Mouse (Mus musculus) CH12.LX (cell line): Measurements from ENCODE around the gene Dnmt3l. TPM values are rescaled to one million over a fixed set of nuclear protein-coding genes. Genes with fewer than 3 reads are reported as not detected.
"Not testable (repeated sequence)": the region's sequence is repeated elsewhere in the genome, so short reads cannot be mapped to it uniquely, and the experiment has no call there.

Experiments
- DNase-seq: peaks from one replicate; pipeline ENCODE4 v3.0.0-alpha.2; 2013; ENCODE audit errors: extremely low read depth
- H3K27ac ChIP-seq: 2 replicates; pipeline ENCODE4 v1.5.1; 2012; ENCODE audit warnings: low read depth, mild to moderate bottlenecking, control low read depth, moderate library complexity; ENCODE audit not compliant: insufficient read depth
- H3K27me3 ChIP-seq: replicated peaks from 2 replicates; pipeline ENCODE3; 2012; ENCODE audit warnings: inconsistent platforms
- H3K36me3 ChIP-seq, 2 experiments: replicated peaks in 1 of 2; 2 replicates each; pipeline versions ENCODE3 to v1.6.1; 2012; ENCODE audit warnings: inconsistent platforms in 1 of 2, low read length in 1 of 2, mild to moderate bottlenecking in 1 of 2, mixed read lengths in 1 of 2, moderate library complexity in 1 of 2; ENCODE audit not compliant: control insufficient read depth in 1 of 2, insufficient read depth in 1 of 2
- H3K4me1 ChIP-seq, 2 experiments: 2 replicates each; pipeline ENCODE4 v1.6.1; 2012; ENCODE audit warnings: inconsistent platforms in 1 of 2, moderate library complexity in 1 of 2; ENCODE audit not compliant: insufficient read depth in 2 of 2, control insufficient read depth in 1 of 2
- H3K4me2 ChIP-seq: 2 replicates; pipeline ENCODE4 v1.6.1; 2012; ENCODE audit warnings: low read depth, mild to moderate bottlenecking, control low read depth; ENCODE audit not compliant: poor library complexity, insufficient read depth, severe bottlenecking
- H3K4me3 ChIP-seq, 3 experiments: fragments of 150-350 bp in 1 of 3; sonication (generic) in 1 of 3; replicated peaks in 1 of 3; 2 replicates each; pipeline versions ENCODE3 to v1.5.1; 2011 to 2012; ENCODE audit warnings: low read depth in 2 of 3, low read length in 2 of 3, mild to moderate bottlenecking in 2 of 3, moderate library complexity in 2 of 3, control low read depth in 1 of 3, improper control_type of control experiment in 1 of 3, inconsistent platforms in 1 of 3, mixed read lengths in 1 of 3; ENCODE audit not compliant: poor library complexity in 1 of 3
- H3K79me2 ChIP-seq: replicated peaks from 2 replicates; pipeline ENCODE4 v1.6.1; 2012; ENCODE audit warnings: mild to moderate bottlenecking, moderate library complexity; ENCODE audit not compliant: control insufficient read depth, poor library complexity, insufficient read depth, severe bottlenecking; ENCODE audit errors: extremely low read depth
- H3K9ac ChIP-seq: 2 replicates; pipeline ENCODE4 v1.6.1; 2012; ENCODE audit warnings: low read depth, mild to moderate bottlenecking, control low read depth, moderate library complexity; ENCODE audit not compliant: insufficient read depth
- H3K9me3 ChIP-seq: replicated peaks from 2 replicates; pipeline ENCODE3; 2012; ENCODE audit warnings: low read length, inconsistent platforms, mixed read lengths
- CHD1 ChIP-seq: IDR thresholded peaks from 2 replicates; pipeline ENCODE4 v1.6.1; 2012; ENCODE audit warnings: low read depth, low read length, improper control_type of control experiment, inconsistent platforms
- CHD2 ChIP-seq: IDR thresholded peaks from 2 replicates; pipeline ENCODE4 v1.6.1; 2011; ENCODE audit warnings: low read length, improper control_type of control experiment
- CTCF ChIP-seq, 2 experiments: IDR thresholded peaks in 1 of 2; conservative IDR thresholded peaks in 1 of 2; 2 replicates each; pipeline ENCODE4 v1.5.1; 2011 to 2012; ENCODE audit warnings: low read depth in 2 of 2, low read length in 2 of 2, improper control_type of control experiment in 1 of 2, inconsistent platforms in 1 of 2, mild to moderate bottlenecking in 1 of 2, moderate library complexity in 1 of 2
- JUN ChIP-seq: IDR thresholded peaks from 2 replicates; pipeline ENCODE4 v1.6.1; 2011; ENCODE audit warnings: low read depth, mild to moderate bottlenecking, low read length, improper control_type of control experiment, moderate library complexity; ENCODE audit not compliant: insufficient read depth
- JUND ChIP-seq: conservative IDR thresholded peaks from 2 replicates; pipeline ENCODE4 v1.6.1; 2011; ENCODE audit warnings: low read depth, low read length, improper control_type of control experiment
- KAT2A ChIP-seq: IDR thresholded peaks from 2 replicates; pipeline ENCODE4 v1.6.1; 2012; ENCODE audit warnings: low read length, improper control_type of control experiment, inconsistent platforms; ENCODE audit not compliant: insufficient replicate concordance
- MAFK ChIP-seq: IDR thresholded peaks from 2 replicates; pipeline ENCODE4 v1.6.1; 2011; ENCODE audit warnings: low read length, improper control_type of control experiment; ENCODE audit not compliant: insufficient replicate concordance
- MAX ChIP-seq: IDR thresholded peaks from 2 replicates; pipeline ENCODE4 v1.6.1; 2011; ENCODE audit warnings: low read length, improper control_type of control experiment
- MXI1 ChIP-seq: IDR thresholded peaks from 2 replicates; pipeline ENCODE4 v1.6.1; 2011; ENCODE audit warnings: mild to moderate bottlenecking, low read depth, low read length, improper control_type of control experiment
- MYC ChIP-seq: IDR thresholded peaks from 2 replicates; pipeline ENCODE4 v1.6.1; 2011; ENCODE audit warnings: low read depth, mild to moderate bottlenecking, improper control_type of control experiment, low read length
- PAX5 ChIP-seq: IDR thresholded peaks from 2 replicates; pipeline ENCODE4 v1.6.1; 2012; ENCODE audit warnings: low read length, inconsistent platforms, mixed read lengths
- POLR2A ChIP-seq: IDR thresholded peaks from 2 replicates; pipeline ENCODE4 v1.6.1; 2011; ENCODE audit warnings: low read depth, mild to moderate bottlenecking, improper control_type of control experiment, low read length
- RAD21 ChIP-seq: IDR thresholded peaks from 2 replicates; pipeline ENCODE4 v1.6.1; 2011; ENCODE audit warnings: low read depth, mild to moderate bottlenecking, low read length, improper control_type of control experiment, moderate library complexity
- RCOR1 ChIP-seq: conservative IDR thresholded peaks from 2 replicates; pipeline ENCODE4 v1.6.1; 2012; ENCODE audit warnings: low read depth, mild to moderate bottlenecking, inconsistent platforms, low read length, improper control_type of control experiment
- SIN3A ChIP-seq: IDR thresholded peaks from 2 replicates; pipeline ENCODE4 v1.6.1; 2012; ENCODE audit warnings: low read length, improper control_type of control experiment, inconsistent platforms
- UBTF ChIP-seq: IDR thresholded peaks from 2 replicates; pipeline ENCODE4 v1.6.1; 2012; ENCODE audit warnings: low read depth, mild to moderate bottlenecking, inconsistent platforms, low read length, improper control_type of control experiment, moderate library complexity
- ZC3H11A ChIP-seq: IDR thresholded peaks from 2 replicates; pipeline ENCODE4 v1.6.1; 2012; ENCODE audit warnings: low read depth, mild to moderate bottlenecking, inconsistent platforms, low read length, improper control_type of control experiment
- ZMIZ1 ChIP-seq: IDR thresholded peaks from 2 replicates; pipeline ENCODE4 v1.6.1; 2012; ENCODE audit warnings: low read depth, mild to moderate bottlenecking, inconsistent platforms, low read length, improper control_type of control experiment
- ZNF384 ChIP-seq: IDR thresholded peaks from 2 replicates; pipeline ENCODE4 v1.6.1; 2012; ENCODE audit warnings: low read depth, low read length, improper control_type of control experiment, inconsistent platforms
- dilution Hi-C: fragments of 300-500 bp; cut with MboI; formaldehyde crosslinking; loops from 2 replicates; pipeline ENCODE4 v1.14.3; 2020; ENCODE audit warnings: low sequenced_read_pairs; ENCODE audit not compliant: extremely low pct_unique_long_range_greater_than_20kb, extremely low pct_ligation_motif_present
- in situ Hi-C: fragments of 300-500 bp; cut with MboI; formaldehyde crosslinking; loops from 3 replicates; pipeline ENCODE4 v1.14.3; 2019; ENCODE audit warnings: low sequenced_read_pairs, low pct_ligation_motif_present, low pct_unique_long_range_greater_than_20kb, mixed read lengths
- polyA plus RNA-seq: library from polyadenylated mRNA; unstranded; fragments of >175 nt; gene quantifications from 2 replicates; pipeline ENCODE4 v1.2.1, GENCODE M21; 2012; ENCODE audit warnings: low read depth; ENCODE audit not compliant: insufficient read length
- total RNA-seq, 2 experiments: library from RNA; depleted of rRNA; stranded (reverse); fragments of 300-350 nt in 1 of 2; fragments of >200 nt in 1 of 2; gene quantifications; 2 replicates each; pipeline ENCODE4 v1.2.3; 2012 to 2014

Dnmt3l gene
- total and polyA plus RNA-seq, 3 experiments, result 0.21 to 0.23 TPM; not detected in 1

GRCm38 (mm10) chr10:78010335-78010734 lies 31.4 kb upstream of the Dnmt3l start:
- dilution Hi-C loops, result no loop called here
- Histone ChIP-seq H3K4me1 (peaks cover 12 to 32% of the 10 kb centered on the region in 2 experiments; a peak in 3 of 4 replicates), H3K79me2 (peaks cover 14% of the 10 kb centered on the region), H3K27ac (no peak overlapping the region), H3K27me3 (peaks cover 7% of the 10 kb centered on the region), H3K9ac (peak overlapping the region; percentile 21; the same call in 1 of the 2 replicates), H3K36me3 (peaks cover under 1 to 20% of the 10 kb centered on the region in 2 experiments), H3K4me2 (peak overlapping the region; percentile 17), H3K4me3 (peak overlapping the region in 1 of 3 experiments; percentile 81), H3K9me3 (peaks cover 10% of the 10 kb centered on the region)
- peak; percentile 8 for DNase-seq
- in situ Hi-C loops, result no loop called here
- no peak for TF ChIP-seq CHD1
- TF ChIP-seq CTCF (conservative IDR thresholded peaks at IDR 0.05 in 1 of 2, IDR thresholded peaks at IDR 0.05 in 1 of 2; ENCODE audit: low read depth in 2 of 2, low read length in 2 of 2), result no peak
- no peak for TF ChIP-seq PAX5
- TF ChIP-seq KAT2A, result no peak
- TF ChIP-seq ZNF384, result no peak
- no peak for TF ChIP-seq ZMIZ1

- DNase-seq, H3K4me2 ChIP-seq, H3K4me3 ChIP-seq, dilution Hi-C loops, H3K27ac ChIP-seq, H3K27me3 ChIP-seq, H3K9ac ChIP-seq, in situ Hi-C loops: not testable (repeated sequence)
- Histone ChIP-seq H3K4me1 (peaks cover 8 to 27% of the 10 kb centered on the region in 2 experiments; a peak in 3 of 4 replicates), H3K9me3 (peaks cover 10% of the 10 kb centered on the region), H3K79me2 (peaks cover 14% of the 10 kb centered on the region), H3K36me3 (peaks cover 0 to 13% of the 10 kb centered on the region in 2 experiments)
These were observed 30.6 kb upstream of the Dnmt3l start for GRCm38 (mm10) chr10:78011116-78011515.

- H3K27ac ChIP-seq, result no peak overlapping the region
- dilution Hi-C loops, result no loop called here
- H3K79me2 ChIP-seq, result peaks cover 2% of the 10 kb centered on the region; the same call in 1 of the 2 replicates
- no peak overlapping the region for H3K9ac ChIP-seq
- H3K4me3 ChIP-seq, result no peak overlapping the region
- H3K27me3 ChIP-seq, result peaks cover 19% of the 10 kb centered on the region
- peaks cover 4 to 9% of the 10 kb centered on the region in 2 experiments; a peak in 3 of 4 replicates for H3K4me1 ChIP-seq
- DNase-seq, result no peak
- H3K4me2 ChIP-seq, result no peak overlapping the region
- no peaks in the 10 kb centered on the region for H3K36me3 ChIP-seq
- in situ Hi-C loops, result no loop called here
- peaks cover 12% of the 10 kb centered on the region for H3K9me3 ChIP-seq
- no peak for TF ChIP-seq ZC3H11A
- TF ChIP-seq RCOR1, result no peak
- no peak for TF ChIP-seq ZNF384
- TF ChIP-seq JUND, result no peak
- TF ChIP-seq MYC, result no peak
- TF ChIP-seq JUN, result no peak
- TF ChIP-seq RAD21, result no peak
- TF ChIP-seq CHD2, result no peak
- no peak for TF ChIP-seq KAT2A
- TF ChIP-seq SIN3A, result no peak
- TF ChIP-seq MAX, result no peak
- TF ChIP-seq MXI1, result no peak
- no peak for TF ChIP-seq MAFK
- TF ChIP-seq UBTF, result no peak
- TF ChIP-seq POLR2A, result no peak
These were observed 28.9 kb upstream of the Dnmt3l start for GRCm38 (mm10) chr10:78012661-78013495.
